Mouse (Mus musculus) brown adipose tissue, adult 24 weeks (tissue): Measurements from ENCODE around the gene Tnfrsf23. TPM values are rescaled to one million over a fixed set of nuclear protein-coding genes. Genes with fewer than 3 reads are reported as not detected.
"Not testable (repeated sequence)": the region's sequence is repeated elsewhere in the genome, so short reads cannot be mapped to it uniquely, and the experiment has no call there.

ENCODE experiments used
- H3K27ac ChIP-seq: fragments of 200-500 bp; replicated peaks from 2 replicates; pipeline ENCODE4 v1.5.1; 2012; ENCODE audit warnings: low read depth, mild to moderate bottlenecking, low read length
- H3K4me1 ChIP-seq: fragments of 200-500 bp; 2 replicates; pipeline ENCODE4 v1.6.1; 2012; ENCODE audit warnings: low read length, mixed read lengths; ENCODE audit not compliant: control insufficient read depth, insufficient read depth, insufficient read length
- H3K4me3 ChIP-seq: fragments of 200-500 bp; 2 replicates; pipeline ENCODE4 v1.5.1; 2012; ENCODE audit warnings: low read depth, mild to moderate bottlenecking, low read length, moderate library complexity; ENCODE audit not compliant: insufficient read depth
- polyA plus RNA-seq: library from polyadenylated mRNA; stranded (reverse); fragments of >200 nt; gene quantifications from 2 replicates; pipeline ENCODE4 v1.2.4, GENCODE M21; 2012; ENCODE audit not compliant: missing spikeins, insufficient read depth, insufficient read length

Tnfrsf23 gene
- polyA plus RNA-seq, 1 experiment = 8.6 TPM

DNA sequence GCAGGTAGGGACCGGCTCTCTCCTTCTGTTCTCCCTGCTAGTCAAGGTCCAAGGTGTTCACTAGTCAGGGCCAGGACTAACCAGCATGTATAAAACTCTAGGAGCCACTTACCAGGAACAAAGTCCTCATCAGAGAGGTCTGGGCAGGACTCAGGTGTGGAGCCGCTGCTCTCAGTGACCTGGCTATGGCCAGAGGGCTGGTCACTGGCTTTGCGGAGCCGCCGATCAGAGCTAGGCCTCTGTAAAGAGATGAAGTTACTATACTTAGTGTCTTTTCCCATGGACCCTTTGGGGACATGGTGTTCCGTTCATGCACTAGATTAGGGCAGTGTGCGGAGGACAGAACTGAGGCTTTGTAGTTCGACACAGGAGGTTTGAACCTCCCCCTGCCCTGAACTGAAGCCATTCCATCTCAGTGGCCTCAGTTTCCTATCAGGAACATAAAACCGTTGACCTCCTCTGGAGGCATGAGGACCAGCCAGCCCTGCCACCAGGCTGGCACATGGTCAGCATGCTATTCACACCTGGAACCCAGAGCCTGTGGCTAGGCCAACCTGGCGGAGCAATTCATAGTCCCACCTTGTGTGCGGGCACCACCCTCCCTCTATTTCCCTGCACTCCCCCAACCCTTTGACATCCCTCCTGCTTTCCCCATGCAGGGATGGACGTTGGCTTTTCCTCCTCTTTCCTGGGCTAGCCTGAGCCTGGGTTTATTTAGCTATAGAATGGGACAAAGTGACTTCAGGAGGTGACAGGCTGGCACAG lies 7.3 kb upstream of the Tnfrsf23 start:
- no peak overlapping the region for H3K27ac ChIP-seq
- H3K4me1 ChIP-seq = no peaks in the 10 kb centered on the region
- no peak overlapping the region for H3K4me3 ChIP-seq

DNA sequence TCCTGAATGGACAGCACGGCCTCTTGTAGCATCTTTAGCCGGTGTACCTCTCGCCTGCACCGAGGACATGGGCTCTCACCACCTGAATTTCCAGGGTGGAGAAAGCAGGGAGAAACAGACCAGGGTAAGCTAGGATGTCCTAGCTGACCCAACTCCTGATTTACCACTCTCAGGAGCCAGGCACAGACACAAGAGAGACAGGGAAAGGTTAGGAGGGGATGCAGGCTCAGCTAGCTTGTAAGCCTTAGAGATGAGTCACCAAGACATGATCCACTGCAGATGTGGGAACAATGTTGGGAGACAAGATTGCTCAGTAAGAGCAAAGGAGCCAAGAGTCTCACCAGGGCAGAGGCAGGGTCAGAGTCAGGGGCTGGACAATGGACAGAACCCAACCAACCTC lies 6.2 kb upstream of the Tnfrsf23 start:
- H3K4me1 ChIP-seq = no peaks in the 10 kb centered on the region
- no peak overlapping the region for H3K27ac ChIP-seq
- H3K4me3 ChIP-seq = no peak overlapping the region

DNA sequence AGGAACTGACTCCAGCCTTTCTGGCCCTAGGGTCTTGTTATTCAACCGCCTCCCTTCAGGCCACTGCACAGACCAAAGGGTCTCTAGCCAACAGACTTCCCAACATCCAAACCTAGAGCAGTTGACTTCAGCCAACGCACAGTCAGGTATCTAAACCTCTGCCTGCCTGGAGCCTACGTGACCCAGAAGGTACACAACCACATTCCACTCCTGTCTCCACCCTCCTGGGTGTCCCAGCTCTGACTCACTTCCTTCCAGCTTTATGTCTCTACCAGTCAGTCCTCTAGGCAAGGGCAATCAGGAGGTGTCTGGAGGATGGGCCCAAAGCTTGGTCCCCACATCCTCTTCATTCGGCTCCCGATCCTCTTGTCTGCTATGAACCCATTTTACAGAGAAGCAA lies 5.5 kb upstream of the Tnfrsf23 start:
- no peaks in the 10 kb centered on the region for H3K4me1 ChIP-seq
- H3K27ac ChIP-seq = no peak overlapping the region
- H3K4me3 ChIP-seq = no peak overlapping the region

GRCm38 (mm10) chr7:143689946-143690345 lies 4.3 kb upstream of the Tnfrsf23 start:
- no peak overlapping the region for H3K27ac ChIP-seq
- no peaks in the 10 kb centered on the region for H3K4me1 ChIP-seq
- no peak overlapping the region for H3K4me3 ChIP-seq

DNA sequence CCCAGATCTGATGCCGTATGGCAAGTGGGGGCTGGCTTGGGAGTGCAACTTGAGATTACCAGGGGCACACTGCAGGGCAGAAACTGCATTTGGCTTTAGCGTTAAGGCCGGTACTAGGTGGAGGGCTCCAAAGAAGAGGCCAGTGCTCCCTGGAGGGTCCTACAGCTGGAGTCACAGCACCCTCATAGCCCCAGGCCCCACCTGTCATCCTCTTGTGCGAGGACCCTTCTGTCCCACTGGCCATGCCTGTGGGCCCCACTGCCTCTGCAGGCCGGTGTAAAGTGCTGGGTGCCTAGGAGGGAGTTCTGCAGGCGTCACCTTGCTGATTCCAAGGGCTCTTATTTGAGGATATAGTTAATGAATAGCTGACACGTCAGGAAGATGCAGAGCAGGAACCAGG lies 3.8 kb upstream of the Tnfrsf23 start:
- Histone ChIP-seq H3K4me1 (no peaks in the 10 kb centered on the region), H3K27ac (no peak overlapping the region), H3K4me3 (no peak overlapping the region)

- H3K4me1 ChIP-seq, H3K4me3 ChIP-seq, H3K27ac ChIP-seq: not testable (repeated sequence)
These were observed 1.0 kb upstream of the Tnfrsf23 start for GRCm38 (mm10) chr7:143686676-143687075.

DNA sequence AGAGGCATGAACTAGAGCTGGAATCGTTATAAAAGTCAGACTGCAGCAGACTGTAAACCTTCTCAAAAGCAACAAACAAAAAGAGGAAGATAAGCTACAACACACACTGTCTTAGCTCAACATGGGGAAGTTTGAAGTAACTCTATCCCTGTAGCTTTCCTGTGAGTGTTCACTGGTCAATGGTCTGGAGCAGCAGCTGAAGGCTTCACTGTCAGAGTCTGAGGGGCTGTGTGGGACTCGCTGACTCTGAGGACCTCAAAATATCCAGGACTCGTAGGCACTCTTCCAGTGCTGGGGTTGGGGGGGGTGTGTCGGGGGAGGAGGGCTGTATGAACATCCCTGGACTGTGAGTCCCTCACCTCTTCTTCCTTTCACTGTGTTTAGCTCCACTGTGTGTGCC lies 519 bp upstream of the Tnfrsf23 start:
- H3K4me3 ChIP-seq, H3K27ac ChIP-seq, H3K4me1 ChIP-seq: not testable (repeated sequence)

DNA sequence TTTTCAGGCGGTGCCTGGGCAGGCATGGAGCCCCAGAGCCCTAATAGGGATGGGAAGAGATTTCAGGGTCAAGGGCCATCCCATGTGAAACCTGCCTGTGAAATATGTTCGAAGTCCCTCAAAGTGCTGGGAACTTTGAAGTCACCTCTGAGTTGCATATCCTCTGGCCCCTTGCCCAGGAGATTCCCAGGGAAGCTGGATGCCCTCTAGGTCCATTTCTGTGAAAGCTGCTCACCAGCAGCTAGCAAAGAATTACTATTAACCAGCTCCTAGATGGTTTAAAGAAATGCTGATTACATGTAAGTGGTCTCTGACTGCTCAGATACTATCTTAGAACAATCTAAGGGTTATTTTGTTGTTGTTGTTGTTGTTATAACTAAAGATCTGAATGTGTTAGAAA lies 1.1 kb downstream of the Tnfrsf23 start:
- H3K4me1 ChIP-seq, H3K4me3 ChIP-seq, H3K27ac ChIP-seq: not testable (repeated sequence)

- H3K27ac ChIP-seq = no peak overlapping the region
- no peaks in the 10 kb centered on the region for H3K4me1 ChIP-seq
- H3K4me3 ChIP-seq = no peak overlapping the region
These were observed 4.1 kb downstream of the Tnfrsf23 start for GRCm38 (mm10) chr7:143681566-143681965.

- not testable (repeated sequence) for H3K4me1 ChIP-seq, H3K4me3 ChIP-seq, H3K27ac ChIP-seq
These were observed 4.8 kb downstream of the Tnfrsf23 start for GRCm38 (mm10) chr7:143680836-143681235.

DNA sequence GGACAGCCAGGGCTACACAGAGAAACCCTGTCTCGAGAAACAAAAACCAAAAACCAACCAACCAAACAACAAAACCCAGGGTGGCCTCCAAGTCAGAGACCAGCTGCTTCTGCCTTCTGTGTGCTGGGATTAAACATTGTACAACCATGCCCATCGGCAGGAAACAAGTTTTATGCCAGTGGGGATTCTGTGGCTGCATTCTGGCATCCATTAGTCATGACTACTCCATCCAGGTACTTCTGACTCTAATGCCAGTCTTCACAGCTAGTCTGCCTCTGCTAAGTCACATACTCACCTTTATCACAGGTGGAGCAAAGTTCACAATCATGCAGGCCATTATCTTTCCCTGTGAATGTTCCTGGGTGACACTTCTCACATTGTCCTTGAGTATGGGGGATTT lies 6.0 kb downstream of the Tnfrsf23 start:
- not testable (repeated sequence) for H3K4me1 ChIP-seq, H3K27ac ChIP-seq

DNA sequence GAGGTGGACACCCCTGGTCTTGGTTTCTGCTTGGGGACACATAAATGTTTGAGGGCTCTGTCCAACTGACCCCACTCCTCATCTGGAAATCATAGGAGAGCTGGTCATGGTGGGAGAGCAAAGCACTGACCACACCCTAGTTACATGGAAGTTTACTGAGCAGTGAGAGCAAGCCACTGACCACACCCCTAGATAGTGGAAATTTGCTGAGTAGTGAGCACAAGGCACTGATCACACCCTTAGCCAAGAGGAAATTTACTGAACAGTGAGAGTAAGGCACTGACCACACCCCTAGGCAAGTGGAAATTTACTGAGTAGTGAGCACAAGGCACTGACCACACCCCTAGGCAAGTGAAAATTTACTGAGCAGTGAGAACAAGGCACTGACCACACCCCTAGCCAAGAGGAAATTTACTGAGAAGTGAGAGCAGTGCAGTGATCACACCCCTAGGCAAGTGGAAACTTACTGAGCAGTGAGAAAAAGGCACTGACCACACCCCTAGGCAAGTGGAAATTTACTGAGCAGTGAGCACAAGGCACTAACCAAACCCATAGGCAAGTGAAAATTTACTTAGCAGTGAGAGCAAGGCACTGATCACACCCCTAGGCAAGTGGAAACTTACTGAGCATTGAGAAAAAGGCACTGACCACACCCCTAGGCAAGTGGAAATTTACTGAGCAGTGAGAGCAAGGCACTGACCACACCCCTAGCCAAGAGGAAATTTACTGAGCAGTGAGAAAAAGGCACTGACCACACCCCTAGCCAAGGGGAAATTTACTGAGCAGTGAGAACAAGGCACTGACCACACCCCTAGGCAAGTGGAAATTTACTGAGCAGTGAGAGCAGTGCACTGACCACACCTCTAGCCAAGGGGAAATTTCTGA lies 19.0 kb downstream of the Tnfrsf23 start:
- Histone ChIP-seq H3K27ac (no peak overlapping the region), H3K4me1 (no peaks in the 10 kb centered on the region), H3K4me3 (no peak overlapping the region)

More for the DNA sequence above, 6.0 kb downstream of the Tnfrsf23 start:
- not testable (repeated sequence) for H3K4me3 ChIP-seq

- Histone ChIP-seq H3K4me1 (no peaks in the 10 kb centered on the region), H3K27ac (no peak overlapping the region), H3K4me3 (no peak overlapping the region)
These were observed 22.2 kb downstream of the Tnfrsf23 start for GRCm38 (mm10) chr7:143663470-143663869.

DNA sequence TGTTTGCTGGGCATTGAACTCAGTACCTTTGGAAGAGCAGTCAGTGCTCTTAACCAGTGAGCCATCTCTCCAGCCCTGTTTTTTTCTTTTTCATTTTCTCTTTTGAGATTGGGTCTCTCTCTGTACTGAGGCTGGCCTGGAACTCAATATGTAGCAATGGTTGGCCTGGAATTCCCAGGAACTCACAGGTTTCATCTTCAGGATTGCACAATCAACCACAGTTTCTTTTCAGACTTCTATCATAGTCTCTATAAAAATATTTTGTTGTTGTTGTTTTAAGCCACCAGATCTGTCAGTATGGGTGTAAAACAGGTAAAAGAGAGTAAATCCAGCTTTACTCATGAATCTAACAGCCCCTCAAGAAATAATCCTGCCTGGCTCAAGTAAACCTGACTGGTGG lies 24.9 kb downstream of the Tnfrsf23 start:
- no peak overlapping the region for H3K4me3 ChIP-seq
- no peak overlapping the region for H3K27ac ChIP-seq
- no peaks in the 10 kb centered on the region for H3K4me1 ChIP-seq

GRCm38 (mm10) chr7:143649769-143650346 lies 35.8 kb downstream of the Tnfrsf23 start:
- H3K27ac ChIP-seq, H3K4me1 ChIP-seq, H3K4me3 ChIP-seq: not testable (repeated sequence)
